Mouse (Mus musculus) CH12.LX (cell line): ENCODE measurements around the gene Mypop.

Source experiments
- BHLHE40 ChIP-seq: IDR thresholded peaks from 2 replicates; pipeline ENCODE4 v1.6.1; 2011; ENCODE audit warnings: mild to moderate bottlenecking, low read depth, low read length, improper control_type of control experiment
- EP300 ChIP-seq: IDR thresholded peaks from 2 replicates; pipeline ENCODE4 v1.6.1; 2011; ENCODE audit warnings: low read length, improper control_type of control experiment
- KAT2A ChIP-seq: IDR thresholded peaks from 2 replicates; pipeline ENCODE4 v1.6.1; 2012; ENCODE audit warnings: low read length, improper control_type of control experiment, inconsistent platforms; ENCODE audit not compliant: insufficient replicate concordance
- POLR2A ChIP-seq: IDR thresholded peaks from 2 replicates; pipeline ENCODE4 v1.6.1; 2011; ENCODE audit warnings: low read depth, mild to moderate bottlenecking, improper control_type of control experiment, low read length

- TF ChIP-seq POLR2A (no peak), KAT2A (no peak), BHLHE40 (no peak), EP300 (no peak)
These were observed 60.1 kb downstream of the Mypop start for GRCm38 (mm10) chr7:19051161-19051560.
